Mouse (Mus musculus): ENCODE data around the gene Tln2.

DNA sequence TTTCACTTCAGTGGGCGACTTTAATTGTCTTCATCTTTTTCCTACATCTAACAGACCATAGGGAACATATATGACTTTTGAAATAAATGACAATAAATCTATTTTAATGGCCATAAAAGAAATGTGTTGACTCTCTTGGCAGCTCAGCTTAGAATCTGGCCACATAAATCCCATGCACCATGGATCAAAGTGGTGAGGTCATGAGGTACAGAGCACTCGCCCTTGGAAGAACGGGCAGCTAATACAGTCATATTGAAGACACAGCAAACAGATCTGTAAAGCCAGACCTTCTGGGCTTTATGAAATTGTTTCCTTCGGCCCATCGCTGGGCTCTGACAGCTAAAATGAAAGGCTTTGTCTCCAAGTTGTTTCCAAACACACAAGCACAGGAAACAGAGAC lies 26.2 kb downstream of the Tln2 start:
- TF ChIP-seq POLR2A (IDR thresholded peaks at IDR 0.05; ENCODE audit: insufficient read depth, low read depth, low read length) = no peak
- no peak for TF ChIP-seq CTCF (IDR thresholded peaks at IDR 0.05; ENCODE audit: insufficient read depth, low read depth, low read length)

Data from olfactory bulb, adult 2 months (tissue).